Mouse (Mus musculus) lung, postnatal 36 days (tissue): ENCODE measurements at regions not wholly inside any gene's neighbourhood (a gene's known extent, or its start where the extent isn't known, plus 50 kb on each side); places are given as distances from the start of the nearest gene placed in this dataset.
"Not testable (repeated sequence)": the region's sequence is repeated elsewhere in the genome, so short reads cannot be mapped to it uniquely, and the experiment has no call there.

Experiments used
- DNase-seq: peaks from one replicate; pipeline ENCODE4 v3.0.0; 2022; ENCODE audit warnings: mixed read lengths

DNA sequence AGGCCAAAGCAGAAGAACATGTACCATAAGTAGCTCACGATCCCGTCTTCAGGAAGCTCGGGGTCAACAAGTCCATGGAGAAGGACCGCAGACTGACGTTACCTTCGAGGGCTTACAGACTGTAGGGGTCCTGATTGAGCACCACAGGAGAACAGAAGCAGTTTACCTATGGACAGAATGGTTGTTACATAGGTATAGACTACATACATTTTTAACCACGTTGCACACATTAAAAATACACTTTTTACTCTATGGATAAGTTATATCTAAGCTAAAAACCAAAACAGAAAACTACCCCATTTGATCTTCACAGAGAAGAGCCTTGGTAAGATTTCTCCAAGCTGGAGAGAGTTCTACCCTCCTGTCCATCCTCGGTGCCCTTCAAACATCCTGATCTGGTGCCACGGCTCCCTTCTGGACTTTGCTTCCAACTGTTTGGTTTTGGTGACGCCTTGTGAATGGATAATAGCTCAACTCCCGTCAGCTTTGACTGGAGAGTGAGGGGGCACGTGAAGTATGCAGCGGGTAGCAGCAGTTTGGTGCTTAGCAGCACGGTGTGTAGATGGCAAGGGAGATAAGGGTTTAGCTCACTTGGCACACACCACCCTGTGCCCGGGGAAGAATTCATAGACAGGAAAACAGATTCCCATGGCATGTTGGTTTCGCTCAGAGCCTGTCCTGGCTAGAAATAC, 117.9 kb upstream of the Cpsf6 start:
- DNase-seq: no peak

DNA sequence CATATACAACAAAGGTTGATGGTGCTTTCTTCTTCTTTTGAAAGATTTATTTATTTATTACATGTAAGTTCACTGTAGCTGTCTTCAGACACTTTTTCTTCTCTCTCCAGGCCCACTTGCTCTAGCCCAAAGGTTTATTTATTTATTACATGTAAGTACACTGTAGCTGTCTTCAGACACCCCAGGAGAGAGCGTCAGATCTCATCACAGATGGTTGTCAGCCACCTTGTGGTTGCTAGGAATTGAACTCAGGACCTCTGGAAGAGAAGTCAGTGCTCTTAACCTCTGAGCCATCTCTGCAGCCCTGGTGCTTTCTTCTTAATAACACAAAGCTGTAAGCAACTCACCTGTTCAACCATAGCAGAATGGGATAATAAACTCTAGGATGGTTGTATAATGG, 117.3 kb upstream of the Cpsf6 start:
- not testable (repeated sequence) for DNase-seq

DNA sequence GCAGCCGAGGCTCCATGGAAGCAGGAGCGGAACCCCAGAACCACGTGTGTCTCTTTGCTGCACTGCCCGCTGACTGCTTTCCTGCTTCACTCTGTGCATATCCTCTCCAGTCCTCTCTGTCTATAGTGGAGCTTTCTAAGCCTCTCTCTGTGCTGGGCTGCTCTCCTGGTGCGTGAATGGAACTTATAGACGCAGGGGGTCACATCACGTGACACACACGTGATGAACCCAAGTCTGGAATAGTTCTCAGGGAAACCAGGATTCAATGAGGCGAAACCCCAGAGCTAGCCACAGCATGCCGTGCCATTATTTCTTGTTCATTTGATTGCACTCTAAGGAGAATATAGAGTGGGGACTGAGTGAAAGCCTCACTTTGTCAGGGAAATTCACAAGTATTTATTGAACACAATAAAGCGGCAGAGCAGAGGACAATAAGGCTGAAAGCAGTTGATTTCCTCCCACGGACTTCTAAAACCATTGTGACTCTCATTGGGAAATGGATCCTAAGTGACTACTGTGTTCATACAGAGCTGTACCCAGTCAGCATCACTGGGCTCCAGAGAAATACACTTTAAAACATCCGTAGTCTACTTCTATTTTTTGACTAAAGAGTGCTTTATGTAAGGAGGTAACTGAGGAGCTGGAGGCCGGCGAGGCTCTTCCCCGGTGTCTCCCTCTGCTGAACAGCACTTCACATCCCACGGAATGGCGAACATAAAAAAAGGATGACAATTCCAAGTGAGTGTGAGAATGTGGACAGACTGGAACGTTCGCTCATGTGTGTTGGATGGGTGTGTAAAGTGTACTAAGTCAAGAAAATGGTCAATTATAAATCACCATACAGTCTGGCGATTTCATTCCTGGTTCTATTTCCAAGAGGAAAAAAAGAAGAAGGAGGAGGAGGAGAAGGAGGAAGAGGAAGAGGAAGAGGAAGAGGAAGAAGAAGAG, 116.5 kb upstream of the Cpsf6 start:
- no peak for DNase-seq

DNA sequence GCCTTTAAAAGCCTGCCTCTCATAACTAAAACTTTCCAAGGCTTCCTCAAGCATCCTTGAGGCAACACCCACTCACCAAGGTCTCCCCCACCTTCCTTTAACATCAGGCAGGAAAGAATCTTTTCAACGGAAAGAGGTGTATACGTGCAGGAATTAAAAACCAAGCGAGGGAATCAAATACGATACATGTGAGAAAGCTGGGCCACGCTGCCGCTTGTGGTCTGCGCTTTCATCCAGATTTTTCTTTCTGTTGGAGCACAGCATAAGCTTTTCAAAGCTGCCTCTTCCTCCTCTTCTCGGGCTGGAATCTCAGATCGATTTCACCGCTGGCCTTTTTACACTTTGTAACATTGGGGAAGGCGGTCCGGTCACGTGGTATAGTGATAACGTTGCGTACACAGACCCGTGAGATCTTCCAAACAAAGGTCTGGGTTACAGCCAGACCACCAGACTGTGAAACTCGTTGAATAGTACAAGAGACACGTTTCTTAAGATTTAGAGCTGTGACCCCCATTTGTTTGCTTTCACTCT, 114.4 kb upstream of the Cpsf6 start:
- DNase-seq: peak; percentile 42

DNA sequence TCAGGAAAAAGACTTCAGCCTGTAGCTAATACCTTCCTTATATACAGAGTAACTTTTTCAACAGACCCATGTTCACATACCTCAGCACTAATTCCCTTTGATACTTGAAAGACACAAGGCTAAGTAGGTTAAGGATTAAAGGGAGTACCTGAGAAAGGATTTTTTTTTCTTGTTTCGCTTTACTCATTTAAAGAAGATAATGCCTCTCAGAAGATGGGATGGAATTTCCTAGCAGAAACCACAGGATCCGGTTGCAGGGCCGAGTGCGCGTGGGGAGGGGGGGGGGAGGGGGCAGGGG, 114.0 kb upstream of the Cpsf6 start:
- DNase-seq: no peak

DNA sequence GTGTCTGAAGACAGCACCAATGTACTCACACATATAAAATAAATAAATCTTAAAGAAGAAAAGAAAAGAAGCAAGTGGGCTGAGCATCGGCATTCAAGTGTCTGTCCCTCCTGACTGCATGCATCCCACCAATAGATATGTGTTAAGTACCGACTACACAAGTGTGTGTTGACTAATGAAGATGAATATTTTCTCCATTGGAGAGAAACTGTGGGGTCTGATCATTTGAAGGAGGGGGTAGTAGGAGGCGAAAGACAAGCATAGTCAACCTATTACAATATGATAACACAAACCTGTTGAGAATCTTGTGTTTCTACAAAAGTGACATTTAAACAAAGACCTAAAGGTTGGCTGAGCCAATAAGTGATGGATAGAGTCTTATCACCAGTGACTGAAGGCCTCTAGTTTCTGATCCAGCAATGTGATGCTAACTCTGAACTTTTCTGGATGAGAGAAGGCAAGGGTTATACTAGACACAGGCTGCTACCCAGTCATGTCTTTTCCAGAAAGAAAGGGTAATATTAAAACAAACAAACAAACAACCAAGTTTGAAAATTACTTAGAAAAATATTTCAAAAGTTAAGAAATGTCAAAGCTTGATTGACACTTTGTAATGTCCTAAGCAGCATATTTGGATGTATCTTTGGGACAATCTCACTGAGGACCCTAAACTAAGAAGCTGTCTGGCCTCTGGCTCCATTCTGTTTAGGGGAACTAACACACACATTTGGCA, 113.4 kb upstream of the Cpsf6 start:
- DNase-seq: no peak

DNA sequence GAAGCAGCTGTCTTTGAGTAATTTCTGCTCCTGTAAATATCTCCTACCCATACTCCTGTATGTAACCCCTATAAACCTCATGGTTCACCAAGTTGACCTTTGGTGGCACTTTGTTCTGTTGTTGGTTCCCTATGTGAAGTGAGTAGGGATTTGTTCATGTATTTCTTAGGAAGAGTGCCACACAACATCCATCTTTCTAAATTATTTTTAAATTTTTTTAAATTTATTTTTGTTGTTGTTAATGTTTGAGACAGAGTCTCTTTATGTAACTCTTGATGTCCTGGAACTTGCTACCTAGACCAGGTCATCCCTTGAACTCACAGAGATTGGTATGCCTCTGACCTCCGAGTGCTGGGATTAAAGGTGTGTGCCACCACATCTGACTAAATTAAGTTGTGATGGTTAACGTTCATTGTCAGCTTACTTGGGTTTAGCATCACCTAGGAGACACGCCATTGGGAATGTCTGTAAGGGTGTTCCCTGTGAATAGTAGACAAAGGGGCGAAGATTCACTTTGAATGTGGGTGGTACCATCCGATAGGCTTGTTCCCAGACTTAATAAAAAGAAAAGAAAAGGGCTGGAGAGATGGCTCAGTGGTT, 112.7 kb upstream of the Cpsf6 start:
- no peak for DNase-seq

DNA sequence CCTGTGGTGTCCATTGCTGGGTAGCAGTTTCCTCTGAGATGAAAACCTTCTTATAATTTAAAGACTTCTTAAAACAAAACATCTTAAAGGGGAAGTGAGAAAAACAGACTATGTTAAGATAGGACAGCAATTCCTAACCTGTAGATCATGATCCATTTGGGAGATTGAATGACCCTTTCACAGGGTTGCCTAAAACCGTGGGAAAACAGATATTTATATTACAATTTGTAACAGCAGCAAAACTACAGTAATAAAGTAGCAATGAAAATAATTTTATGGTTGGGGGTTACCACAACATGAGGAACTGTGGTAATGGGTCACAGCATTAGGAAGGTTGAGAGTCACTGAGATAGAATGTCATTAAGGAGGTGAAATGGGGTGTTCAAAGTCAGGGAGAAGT, 111.9 kb upstream of the Cpsf6 start:
- no peak for DNase-seq

DNA sequence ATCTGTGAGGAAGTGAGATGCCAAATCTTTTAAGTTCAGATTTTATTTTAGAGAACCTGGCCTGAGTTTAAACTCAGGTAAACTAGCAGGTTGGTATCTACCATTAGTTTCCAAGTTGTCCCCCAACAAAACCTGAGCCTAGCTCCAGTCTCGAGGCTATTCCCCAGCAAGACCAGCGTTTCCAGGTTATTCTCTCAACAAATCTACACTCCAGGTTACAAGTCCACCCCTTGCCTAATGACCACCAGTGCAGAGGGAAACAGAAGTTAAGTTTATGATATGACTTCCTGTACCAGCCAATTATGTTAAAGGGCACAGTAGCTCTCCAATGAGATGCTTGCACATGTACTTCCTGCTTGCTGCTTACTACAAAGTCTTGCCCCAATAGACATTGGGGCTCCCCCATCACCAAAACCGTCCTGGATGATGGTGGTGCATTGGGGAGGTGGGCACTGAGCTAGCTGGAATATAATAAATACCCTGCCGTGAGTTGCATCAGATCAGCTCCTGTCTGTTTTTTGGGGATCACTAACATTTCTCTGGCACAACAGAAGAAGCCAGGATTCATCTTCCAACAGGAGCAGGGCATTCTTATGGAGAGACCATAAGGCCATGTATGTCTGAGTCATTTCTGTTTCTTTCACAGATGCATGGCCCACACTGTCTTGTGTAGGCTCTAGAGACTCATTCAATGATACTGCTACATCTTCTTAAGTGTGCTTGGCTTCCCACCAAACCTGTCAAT, 111.2 kb upstream of the Cpsf6 start:
- no peak for DNase-seq

DNA sequence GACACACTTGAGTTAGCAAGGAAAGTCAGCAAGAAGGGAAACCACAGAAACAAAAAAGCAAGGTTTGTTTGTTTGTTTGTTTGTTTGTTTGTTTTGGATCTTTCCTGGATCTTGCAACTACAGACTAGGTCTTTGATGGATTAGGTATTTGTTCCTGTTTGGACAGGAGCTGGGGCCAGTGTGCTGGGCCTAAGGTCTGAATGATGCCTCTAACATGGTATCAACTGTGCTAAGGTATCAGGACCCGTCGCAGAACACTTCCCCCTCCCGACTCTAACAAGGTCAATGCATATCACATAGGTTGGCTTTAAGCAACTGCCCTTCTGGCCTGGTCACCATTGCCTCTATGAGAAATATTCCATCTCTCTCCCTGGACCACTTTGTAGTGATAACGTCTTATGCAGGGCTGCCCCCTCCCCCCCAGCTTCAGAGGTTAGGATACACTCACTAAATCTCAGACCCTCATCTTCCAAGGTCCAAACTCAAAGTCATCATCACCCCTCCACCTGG, 103.3 kb upstream of the Cpsf6 start:
- no peak for DNase-seq

DNA sequence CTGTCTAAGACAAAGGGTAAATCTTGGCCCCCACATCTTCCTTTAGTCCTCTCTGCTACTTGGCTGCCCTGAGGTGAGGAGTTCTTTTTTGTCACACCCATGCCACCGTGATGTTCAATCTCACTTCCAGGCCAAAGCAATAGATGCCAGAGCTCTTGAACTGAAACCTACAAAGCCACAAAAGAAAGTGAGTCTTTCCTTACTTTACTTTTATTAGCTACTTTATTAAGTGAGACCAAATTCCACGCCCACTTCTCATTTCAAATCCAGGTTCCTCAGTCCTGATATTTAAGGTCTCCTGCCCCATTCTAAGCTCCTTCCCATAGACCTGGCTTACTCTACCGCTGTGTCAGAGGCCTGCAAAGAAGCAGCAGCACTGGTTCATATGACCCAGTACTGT, 102.5 kb upstream of the Cpsf6 start:
- no peak for DNase-seq

DNA sequence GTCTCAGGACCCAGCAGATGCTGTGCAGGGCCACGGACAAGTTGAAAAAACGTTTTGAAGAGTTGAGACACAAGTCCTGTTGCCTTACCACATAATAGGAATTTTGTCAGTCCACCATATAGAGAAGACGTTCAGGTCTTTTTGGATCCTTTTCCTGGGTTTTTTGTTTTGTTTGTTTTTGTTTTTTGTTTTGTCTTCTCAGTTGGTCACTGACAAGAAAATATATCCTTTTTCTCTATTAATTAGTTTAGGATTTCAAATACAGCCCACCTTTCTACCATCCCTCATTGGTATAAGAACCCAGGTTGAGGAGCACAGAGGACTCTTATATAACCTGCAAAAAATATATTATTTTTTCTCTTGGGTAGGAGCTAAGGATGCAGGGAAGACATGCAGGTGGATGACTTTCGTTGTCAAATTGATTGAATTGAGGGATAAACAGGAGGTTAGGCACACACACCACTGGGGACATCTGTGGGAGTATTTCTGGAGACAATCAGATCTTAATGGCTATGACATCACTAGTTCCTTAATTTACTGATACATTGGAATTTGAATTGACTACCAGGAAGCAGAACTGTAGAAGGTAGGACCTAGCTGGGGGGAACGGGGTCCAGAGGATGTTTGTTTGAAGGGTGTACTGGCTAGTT, 101.7 kb upstream of the Cpsf6 start:
- no peak for DNase-seq

DNA sequence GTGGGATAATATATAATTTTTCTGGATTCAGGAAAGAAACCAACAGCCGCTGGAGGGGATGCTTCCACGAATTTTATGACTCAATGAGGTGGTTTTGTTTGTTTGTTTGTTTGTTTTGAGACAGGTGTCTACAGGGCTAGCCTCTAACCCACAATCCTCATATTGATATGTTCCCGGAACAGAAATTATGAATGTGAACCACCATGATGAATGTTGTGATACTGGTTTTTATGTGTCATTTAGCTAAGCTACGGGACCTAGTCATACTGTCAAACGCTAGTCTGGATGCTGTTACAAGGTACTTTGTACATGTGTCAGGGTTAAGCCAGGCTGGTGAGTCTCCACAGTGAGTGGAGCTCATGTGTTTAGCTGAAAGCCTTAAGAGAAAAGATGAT, 100.6 kb upstream of the Cpsf6 start:
- no peak for DNase-seq

DNA sequence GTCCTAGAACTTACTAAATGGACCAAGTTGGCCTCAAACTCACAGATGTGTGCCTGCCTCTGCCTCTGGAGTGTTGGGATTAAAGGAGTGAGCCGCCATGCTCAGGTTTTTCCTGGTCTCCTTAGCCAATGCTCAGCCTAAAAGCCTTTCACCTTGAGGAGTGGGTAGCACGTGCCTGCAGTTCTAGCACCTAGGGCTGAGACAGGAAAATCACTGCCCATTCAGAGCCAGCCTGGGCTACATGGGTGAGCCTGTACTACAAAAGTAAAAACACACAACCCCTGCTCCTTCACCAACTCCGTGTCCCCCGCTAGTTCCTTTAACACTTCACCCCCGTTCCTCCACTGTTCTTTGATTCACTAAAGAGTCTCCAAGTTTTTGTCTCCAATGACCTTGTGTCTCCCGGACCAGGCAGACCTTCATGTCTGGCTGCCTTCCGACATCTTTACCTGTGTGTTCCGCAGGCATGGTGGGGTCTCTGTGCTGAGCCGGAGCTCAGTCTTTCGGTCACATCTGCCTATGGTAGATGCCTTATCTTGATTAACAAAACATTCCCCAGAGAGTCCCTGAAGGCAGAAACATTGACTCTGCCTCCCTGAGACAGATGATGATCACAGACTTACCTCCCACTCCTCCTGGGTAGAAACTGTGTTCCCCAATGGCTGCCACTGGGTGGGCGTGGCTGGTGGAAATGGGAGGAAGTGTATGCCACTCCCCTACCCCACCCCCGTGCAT, 100.1 kb upstream of the Cpsf6 start:
- DNase-seq: no peak

DNA sequence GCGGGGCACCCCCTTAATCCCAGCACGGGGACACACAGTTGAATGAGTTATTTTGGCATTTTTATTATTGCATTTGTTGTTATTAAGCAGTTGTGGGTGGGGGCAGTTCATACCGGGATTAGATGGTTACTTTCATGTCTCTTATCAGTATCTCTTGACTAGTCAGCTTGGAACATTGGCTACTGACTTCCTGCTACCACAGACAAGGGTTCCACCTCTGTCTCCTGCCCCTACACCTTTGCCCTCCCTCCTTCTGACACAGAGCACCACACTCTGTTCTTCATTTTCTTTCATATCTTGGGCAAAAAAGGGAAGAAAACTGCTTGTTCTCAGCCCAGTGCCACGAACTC, 99.1 kb upstream of the Cpsf6 start:
- no peak for DNase-seq

DNA sequence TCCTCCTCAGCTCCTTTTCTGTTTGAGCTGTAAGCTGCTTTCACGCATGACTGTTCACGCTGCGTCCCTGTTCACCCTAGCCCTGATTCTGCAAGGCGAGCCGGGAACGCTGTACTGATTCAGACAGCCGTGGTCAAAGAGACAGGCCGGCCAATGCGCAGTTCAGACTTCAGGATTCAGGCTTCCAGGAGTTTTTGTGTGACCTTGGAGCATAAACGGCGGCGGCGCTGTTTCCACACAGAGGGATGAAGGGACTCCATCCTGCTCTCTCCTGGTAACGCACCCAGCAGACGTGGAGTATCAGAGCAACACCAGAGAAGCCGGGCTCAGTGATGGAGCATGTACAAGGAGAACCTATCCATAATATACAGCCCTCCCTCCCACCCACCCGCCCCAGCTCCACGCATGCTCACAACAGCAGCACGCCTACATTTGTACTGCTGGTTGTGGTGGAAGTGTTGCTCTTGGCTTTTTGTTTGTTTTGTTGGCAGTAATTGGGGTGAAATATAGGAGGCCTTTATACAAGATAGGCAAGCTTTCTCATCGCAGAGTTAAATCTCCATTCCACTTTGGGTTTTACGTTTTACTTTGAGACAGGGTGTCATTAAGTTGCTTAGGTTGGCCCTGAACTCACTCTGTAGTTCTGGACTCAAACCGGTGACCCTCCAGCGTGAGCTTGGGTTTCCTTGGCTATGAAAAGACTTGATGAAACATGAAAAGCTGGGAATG, 98.6 kb upstream of the Cpsf6 start:
- no peak for DNase-seq

DNA sequence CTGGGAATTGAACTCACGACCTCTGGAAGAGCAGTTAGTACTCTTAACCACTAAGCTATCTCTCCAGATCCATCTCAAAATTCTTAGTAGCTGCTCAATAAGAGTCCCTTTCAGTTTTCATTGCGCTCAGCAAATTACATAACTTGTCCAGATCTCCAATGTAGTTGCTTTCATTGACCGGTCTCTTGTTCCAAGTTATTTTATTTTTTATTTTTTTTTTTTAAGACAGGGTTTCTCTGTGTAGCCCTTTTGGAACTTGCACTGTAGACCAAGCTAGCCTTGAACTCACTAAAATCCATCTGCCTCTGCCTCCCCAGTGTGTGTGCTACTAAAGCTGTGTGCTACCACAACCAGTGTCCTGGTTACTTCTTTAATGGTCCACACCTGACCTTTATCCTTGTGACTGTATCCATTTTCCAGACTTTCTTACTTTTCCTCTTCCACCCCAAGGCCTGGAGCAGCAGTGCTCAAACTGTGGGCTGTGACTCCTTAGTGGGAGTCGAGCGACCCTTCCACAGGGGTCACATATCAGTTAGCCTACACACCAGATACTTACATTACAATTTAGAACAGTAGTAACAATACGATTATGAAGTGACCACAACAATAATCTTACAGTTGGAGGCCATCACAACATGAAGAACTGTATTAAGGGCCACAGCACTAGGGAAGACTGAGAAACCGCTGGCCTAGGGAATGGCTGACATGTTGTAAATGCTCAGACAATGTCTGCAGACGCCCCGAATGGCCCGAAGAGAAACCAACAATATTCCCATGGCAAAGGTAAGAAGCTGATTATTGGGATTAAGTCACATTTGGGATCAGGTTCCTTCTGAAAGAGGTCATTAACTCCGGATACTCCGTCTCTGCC, 97.8 kb upstream of the Cpsf6 start:
- DNase-seq: no peak

DNA sequence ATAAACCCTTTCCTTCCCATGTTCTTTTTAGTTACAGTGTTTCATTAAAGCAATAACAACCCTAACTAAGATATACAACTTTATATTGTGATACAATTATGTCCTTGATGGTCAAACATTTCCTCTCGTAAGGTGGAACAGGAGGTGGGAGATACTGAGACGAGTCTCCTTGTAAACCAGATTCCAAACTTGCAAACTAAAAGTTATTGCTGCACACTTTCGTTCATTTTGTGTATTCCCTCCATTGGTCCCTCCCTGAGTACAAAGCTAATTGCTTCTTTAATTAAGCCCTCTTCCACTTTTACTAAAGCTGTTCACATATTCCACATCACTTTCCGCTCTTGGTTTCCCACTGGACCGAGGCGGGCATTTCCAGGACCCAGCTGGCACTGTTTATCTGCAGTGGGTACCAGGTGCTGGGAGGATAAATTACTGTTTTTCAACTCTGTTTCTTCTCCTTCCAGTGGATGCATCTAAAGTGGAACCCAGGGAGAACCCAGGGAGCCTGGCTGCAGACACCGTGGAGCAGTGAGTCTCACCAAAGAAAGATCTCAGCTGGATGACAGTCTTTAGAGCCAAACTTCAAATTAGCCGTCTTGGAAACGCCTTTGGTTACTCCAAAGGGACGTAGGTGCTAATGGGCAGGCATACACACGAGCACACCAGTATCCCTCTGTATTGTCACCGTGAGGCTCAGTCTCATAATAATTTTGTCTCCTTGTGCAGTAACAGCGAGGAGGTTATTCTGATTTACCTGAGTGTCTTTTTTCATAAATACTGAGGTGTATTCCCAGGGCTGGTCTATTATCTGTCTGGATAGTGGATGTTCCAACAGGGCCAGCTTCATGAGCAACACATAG, 95.5 kb upstream of the Cpsf6 start:
- no peak for DNase-seq
